ENCODE assay signal across 9 mouse cellular contexts in genomic region chr2:7089069-7089834, GRCm38 (mm10).
A peak's percentile ranks its signal among the peaks of the same experiment; 100 is the strongest.
DNase-seq lines count a peak whose midpoint lies in the region; ATAC-seq and TF ChIP-seq lines count a peak whose summit lies in the region.
"Had no signal": no experiment of that assay in that cellular context is flagged by ENCODE, and none has a peak within 500 bp of the region (broad histone marks: within the 10 kb centered on the region; RNA-seq: fewer than 3 reads in every experiment).

No protein-coding gene starts in this region.

- 13% methylated on average over 7 of the region's 7 CpGs for WGBS in stomach, embryonic 14.5 days
- 16% methylated on average over 7 of the region's 7 CpGs for WGBS in stomach, postnatal 0 days
- WGBS in embryonic facial prominence, embryonic 10.5 days: 26% methylated on average over 7 of the region's 7 CpGs
- WGBS in heart, embryonic 11.5 days (ENCODE audit: insufficient replicate concordance): 24% methylated on average over 7 of the region's 7 CpGs

- no peak overlapping the region for H3ac ChIP-seq in myocyte (ENCODE audit: control insufficient read depth, insufficient read length)

- H3K4me2 ChIP-seq in stomach, embryonic 14.5 days (replicated peaks; ENCODE audit: low read depth, low read length): no peak overlapping the region
- no peak overlapping the region for H3K4me2 ChIP-seq in stomach, postnatal 0 days (replicated peaks; ENCODE audit: low read depth)
- H3K4me2 ChIP-seq in heart, embryonic 11.5 days: peak overlapping the region; percentile 10
- H3K4me2 ChIP-seq in myocyte (ENCODE audit: low read depth): peak overlapping the region; percentile 64

- no peak for TF ChIP-seq EP300 in stomach, postnatal 0 days (optimal IDR thresholded peaks at IDR 0.05)

- H3K9me3 ChIP-seq in stomach, embryonic 14.5 days (ENCODE audit: control insufficient read depth, low read depth, low read length): no peaks in the 10 kb centered on the region
- no peaks in the 10 kb centered on the region for H3K9me3 ChIP-seq in stomach, postnatal 0 days (ENCODE audit: control insufficient read depth, low read length)
- no peaks in the 10 kb centered on the region for H3K9me3 ChIP-seq in embryonic facial prominence, embryonic 10.5 days
- no peaks in the 10 kb centered on the region for H3K9me3 ChIP-seq in heart, embryonic 11.5 days (replicated peaks; ENCODE audit: control insufficient read depth, low read length)

- H3K4me3 ChIP-seq in stomach, embryonic 14.5 days (ENCODE audit: low read depth, low read length): no peak overlapping the region
- H3K4me3 ChIP-seq in stomach, postnatal 0 days (ENCODE audit: low read depth, low read length): no peak overlapping the region
- no peak overlapping the region for H3K4me3 ChIP-seq in embryonic facial prominence, embryonic 10.5 days
- no peak overlapping the region for H3K4me3 ChIP-seq in heart, embryonic 11.5 days (ENCODE audit: low read depth, low read length)
- no peak overlapping the region for H3K4me3 ChIP-seq in myocyte

- H3K27ac ChIP-seq in stomach, embryonic 14.5 days (ENCODE audit: low read length): peak overlapping the region; percentile 61; the same call in 1 of the 2 replicates
- H3K27ac ChIP-seq in stomach, postnatal 0 days (replicated peaks): no peak overlapping the region
- peak overlapping the region; percentile 78 for H3K27ac ChIP-seq in embryonic facial prominence, embryonic 10.5 days (replicated peaks)
- H3K27ac ChIP-seq in heart, embryonic 11.5 days (ENCODE audit: low read depth, low read length): peak overlapping the region; percentile 82
- H3K27ac ChIP-seq: liver, embryonic 14.5 days had no signal

- H3K27me3 ChIP-seq in stomach, embryonic 14.5 days (ENCODE audit: control insufficient read depth, insufficient read depth, low read length): no peaks in the 10 kb centered on the region
- H3K27me3 ChIP-seq in stomach, postnatal 0 days (ENCODE audit: control insufficient read depth, insufficient read depth, low read length): no peaks in the 10 kb centered on the region
- H3K27me3 ChIP-seq in embryonic facial prominence, embryonic 10.5 days (replicated peaks; ENCODE audit: low read depth, poor library complexity, severe bottlenecking): no peaks in the 10 kb centered on the region
- no peaks in the 10 kb centered on the region for H3K27me3 ChIP-seq in heart, embryonic 11.5 days (ENCODE audit: control insufficient read depth, insufficient read depth, low read length)
- no peaks in the 10 kb centered on the region for H3K27me3 ChIP-seq in myocyte (ENCODE audit: control insufficient read depth, insufficient read depth, insufficient read length)

- no peak overlapping the region for H3K9ac ChIP-seq in stomach, embryonic 14.5 days (replicated peaks; ENCODE audit: low read depth, low read length)
- H3K9ac ChIP-seq in stomach, postnatal 0 days (ENCODE audit: low read length): no peak overlapping the region
- no peak overlapping the region for H3K9ac ChIP-seq in heart, embryonic 11.5 days (ENCODE audit: low read depth, low read length)
- H3K9ac ChIP-seq: liver, embryonic 14.5 days had no signal

- H3K79me2 ChIP-seq in myocyte (ENCODE audit: control insufficient read depth, insufficient read depth): no peaks in the 10 kb centered on the region

- peaks cover 7% of the 10 kb centered on the region; the same call in 1 of the 2 replicates for H3K4me1 ChIP-seq in stomach, embryonic 14.5 days (ENCODE audit: control insufficient read depth, insufficient read depth, low read length)
- H3K4me1 ChIP-seq in stomach, postnatal 0 days (replicated peaks; ENCODE audit: control insufficient read depth, insufficient read depth): no peaks in the 10 kb centered on the region
- H3K4me1 ChIP-seq in embryonic facial prominence, embryonic 10.5 days: peaks cover 9% of the 10 kb centered on the region
- H3K4me1 ChIP-seq in heart, embryonic 11.5 days (ENCODE audit: control insufficient read depth, insufficient read depth, low read length): peaks cover 8% of the 10 kb centered on the region

- H3K36me3 ChIP-seq in stomach, embryonic 14.5 days (ENCODE audit: control insufficient read depth, insufficient read depth, low read length): no peaks in the 10 kb centered on the region
- no peaks in the 10 kb centered on the region for H3K36me3 ChIP-seq in stomach, postnatal 0 days (ENCODE audit: control insufficient read depth, insufficient read depth, low read length)
- H3K36me3 ChIP-seq in embryonic facial prominence, embryonic 10.5 days (replicated peaks): no peaks in the 10 kb centered on the region
- H3K36me3 ChIP-seq in heart, embryonic 11.5 days (ENCODE audit: control insufficient read depth, insufficient read depth, low read length): no peaks in the 10 kb centered on the region
- H3K36me3 ChIP-seq in myocyte (ENCODE audit: control insufficient read depth, insufficient read depth): no peaks in the 10 kb centered on the region

- DNase-seq in stomach, postnatal 0 days (ENCODE audit: low spot score): no peak
- peak; percentile 56 for DNase-seq in embryonic facial prominence, embryonic 10.5 days (ENCODE audit: low spot score)
- peak; percentile 40 to 46 for DNase-seq in layer of hippocampus, postnatal 36 days
- DNase-seq in spleen, postnatal 4 days (ENCODE audit: low spot score in 2 of 2): no peak
- DNase-seq in ovary, postnatal 14 days (ENCODE audit: low spot score): no peak

- ATAC-seq in stomach, embryonic 14.5 days (ENCODE audit: insufficient number of reproducible peaks, insufficient read depth, low FRiP score, low read depth): peak; percentile 61; the same call in 1 of the 2 replicates
- no peak for ATAC-seq in stomach, postnatal 0 days (ENCODE audit: low FRiP score, low TSS enrichment)
- peak; percentile 84 for ATAC-seq in heart, embryonic 11.5 days (replicated peaks; ENCODE audit: insufficient number of reproducible peaks, low FRiP score, low TSS enrichment)

- TF ChIP-seq CTCF in stomach, postnatal 0 days (IDR thresholded peaks at IDR 0.05; ENCODE audit: low read depth): no peak

- TF ChIP-seq POLR2A in myocyte (IDR thresholded peaks at IDR 0.05; ENCODE audit: insufficient read length, low read depth): no peak

TF ChIP-seq in myocyte, 11 proteins besides CTCF, POLR2A, EP300 and RAD21:
- no peak for TF ChIP-seq TCF3 (IDR thresholded peaks at IDR 0.05; ENCODE audit: insufficient read length, low read depth)
- no peak for TF ChIP-seq SRF (IDR thresholded peaks at IDR 0.05; ENCODE audit: control insufficient read depth, insufficient read length, low read depth)
- no peak for TF ChIP-seq USF1 (IDR thresholded peaks at IDR 0.05; ENCODE audit: low read depth)
- no peak for TF ChIP-seq TCF12 (IDR thresholded peaks at IDR 0.05; ENCODE audit: insufficient read depth, poor library complexity, severe bottlenecking)
- TF ChIP-seq MYOD1 (IDR thresholded peaks at IDR 0.05; ENCODE audit: control insufficient read depth in 1 of 3, insufficient read length in 2 of 3, low read depth in 2 of 3): peak in 2 of 3 experiments; percentile 46 to 66
- peak in 1 of 3 experiments; percentile 68 for TF ChIP-seq MYOG (IDR thresholded peaks at IDR 0.05; ENCODE audit: control insufficient read depth in 1 of 3, insufficient read depth in 1 of 3, insufficient read length in 2 of 3, low read depth in 2 of 3)
- no peak for TF ChIP-seq CEBPB (IDR thresholded peaks at IDR 0.05; ENCODE audit: insufficient read depth, poor library complexity, severe bottlenecking)
- TF ChIP-seq REST (IDR thresholded peaks at IDR 0.05; ENCODE audit: insufficient read depth, insufficient read length): no peak
- TF ChIP-seq MAX (IDR thresholded peaks at IDR 0.05; ENCODE audit: low read depth): no peak

Comparison
In these comparisons a context has a peak if more than half of its experiments do, and no peak if none do; other contexts are left out.
1. H3K4me2 ChIP-seq: peak in heart, embryonic 11.5 days (single experiment) and myocyte (single experiment); none in stomach, embryonic 14.5 days (single experiment) and stomach, postnatal 0 days (single experiment).
2. DNase-seq: peak in embryonic facial prominence, embryonic 10.5 days (single experiment) and layer of hippocampus, postnatal 36 days (2 of 2); none in stomach, postnatal 0 days (single experiment), spleen, postnatal 4 days (0 of 2) and ovary, postnatal 14 days (single experiment).